Mouse (Mus musculus) C2C12 (cell line): ENCODE measurements around the gene Bmp7.

Experiments
- CTCF ChIP-seq: IDR thresholded peaks from one replicate; pipeline ENCODE4 v1.5.1; 2011; ENCODE audit not compliant: control insufficient read depth, insufficient read depth, insufficient read length
- MYOD1 ChIP-seq: IDR thresholded peaks from one replicate; pipeline ENCODE4 v1.6.1; 2011; ENCODE audit warnings: low read depth; ENCODE audit not compliant: control insufficient read depth, insufficient read length

DNA sequence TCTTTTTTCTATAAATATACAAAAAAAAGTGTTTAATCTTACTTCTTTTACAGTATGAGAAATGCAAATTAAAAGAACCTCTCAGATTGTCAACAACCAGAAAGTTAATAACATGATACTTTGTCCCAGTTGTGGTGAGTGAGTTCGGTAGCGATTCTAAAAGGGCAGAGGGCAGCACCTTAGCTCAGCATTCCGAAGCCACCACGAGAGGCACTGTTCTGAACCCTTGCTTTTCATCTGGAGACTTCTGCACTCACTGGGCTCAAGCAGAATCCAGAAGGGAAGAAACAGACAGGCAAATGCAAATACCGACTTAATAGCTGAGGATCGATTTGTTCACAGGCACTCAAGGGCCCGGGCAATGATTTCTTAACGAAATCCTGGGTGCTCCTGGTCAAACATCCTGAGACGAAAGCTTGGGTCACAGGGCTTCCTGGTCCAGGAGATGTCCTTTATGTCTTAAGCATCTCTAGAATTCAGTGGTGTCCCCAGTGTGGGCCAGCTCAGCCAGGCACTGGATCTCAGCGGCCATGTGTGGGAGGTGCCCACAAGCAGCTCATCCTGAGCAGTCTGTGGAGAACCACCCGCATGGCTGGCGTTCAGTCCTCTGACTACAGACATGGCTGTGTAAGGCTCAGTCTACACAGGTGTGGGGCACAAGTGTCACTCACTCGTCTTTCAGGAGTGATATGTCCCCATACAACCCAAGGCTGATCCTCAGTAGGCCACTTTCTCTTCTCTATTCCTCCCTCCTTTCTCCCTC is 19.1 kb upstream of the Bmp7 start:
- TF ChIP-seq CTCF, result no peak
- no peak for TF ChIP-seq MYOD1
